Mouse (Mus musculus): Measurements from ENCODE around the gene Lsamp.
"Not testable (repeated sequence)": the region's sequence is repeated elsewhere in the genome, so short reads cannot be mapped to it uniquely, and the experiment has no call there.

Gene Lsamp

DNA sequence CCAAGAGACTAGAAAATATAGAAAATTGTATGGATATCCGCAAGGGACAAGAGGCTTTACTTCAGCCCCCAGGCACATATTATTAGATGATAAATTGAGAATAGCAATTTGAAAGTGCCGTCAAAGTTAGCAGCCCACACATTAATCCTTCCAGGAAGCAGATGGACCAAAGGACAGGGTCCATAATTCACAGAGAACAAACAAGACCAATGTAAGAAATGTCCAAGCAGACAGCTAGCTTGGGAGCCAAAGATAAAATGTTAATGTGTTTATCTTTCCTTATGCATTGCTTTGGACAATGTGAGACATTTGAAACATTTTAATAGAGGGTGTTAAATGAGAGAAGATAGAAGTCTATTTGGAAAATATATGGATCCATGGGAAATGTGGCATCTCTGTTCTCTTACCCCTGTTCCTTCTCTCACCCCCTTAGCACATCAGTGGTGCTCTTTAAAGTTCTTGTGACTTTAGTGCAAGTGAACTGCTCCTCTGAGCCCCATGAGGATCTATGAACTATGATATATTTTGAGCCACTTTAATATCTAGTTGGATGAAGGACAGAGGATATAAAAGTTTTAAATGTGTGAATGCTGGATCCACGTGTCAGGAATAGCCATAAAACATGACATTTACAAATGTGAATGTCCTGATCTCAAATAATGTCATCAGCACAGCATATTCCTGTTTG, 1952.9 kb downstream of the Lsamp start:
- DNase-seq (ENCODE audit: low spot score), result no peak

DNA sequence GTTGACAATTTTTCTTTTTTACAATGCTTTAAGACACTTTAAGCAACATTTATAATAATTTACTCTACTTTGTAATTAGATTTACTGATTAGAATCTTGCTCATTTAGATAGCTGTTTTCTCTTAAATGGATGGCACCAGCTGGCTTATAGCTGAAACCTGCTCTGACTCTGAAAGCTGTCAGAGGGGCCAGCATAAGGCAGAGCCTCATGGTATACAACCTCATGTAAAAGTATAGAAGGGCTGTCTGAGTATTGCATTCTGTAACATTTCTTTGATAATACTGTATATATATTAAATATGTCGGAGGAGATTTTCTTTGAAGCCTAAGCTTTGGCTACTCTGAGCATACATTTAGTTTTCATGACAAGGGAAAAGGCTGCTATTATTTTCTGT, 1953.4 kb downstream of the Lsamp start:
- DNase-seq (ENCODE audit: low spot score), result no peak

DNA sequence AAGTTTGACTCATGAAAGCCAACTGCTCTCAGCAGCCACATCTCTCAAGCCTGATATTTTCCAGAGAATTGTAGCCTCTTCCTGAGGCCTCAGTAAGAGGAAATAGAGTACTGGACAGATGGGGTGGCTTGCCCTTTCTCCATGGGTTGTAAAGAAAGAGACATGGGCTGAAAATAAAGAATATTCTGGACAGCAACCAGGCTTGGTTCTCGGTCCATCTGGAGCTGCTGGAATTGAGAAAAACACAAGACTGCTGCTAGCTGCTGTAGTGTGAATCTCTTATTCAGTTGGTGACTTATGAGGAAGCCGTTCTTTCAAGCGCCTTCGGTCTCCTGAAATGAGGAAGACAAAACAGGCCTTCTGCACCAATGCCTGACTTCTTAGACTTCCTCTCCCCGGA, 1954.1 kb downstream of the Lsamp start:
- DNase-seq (ENCODE audit: low spot score), result no peak

DNA sequence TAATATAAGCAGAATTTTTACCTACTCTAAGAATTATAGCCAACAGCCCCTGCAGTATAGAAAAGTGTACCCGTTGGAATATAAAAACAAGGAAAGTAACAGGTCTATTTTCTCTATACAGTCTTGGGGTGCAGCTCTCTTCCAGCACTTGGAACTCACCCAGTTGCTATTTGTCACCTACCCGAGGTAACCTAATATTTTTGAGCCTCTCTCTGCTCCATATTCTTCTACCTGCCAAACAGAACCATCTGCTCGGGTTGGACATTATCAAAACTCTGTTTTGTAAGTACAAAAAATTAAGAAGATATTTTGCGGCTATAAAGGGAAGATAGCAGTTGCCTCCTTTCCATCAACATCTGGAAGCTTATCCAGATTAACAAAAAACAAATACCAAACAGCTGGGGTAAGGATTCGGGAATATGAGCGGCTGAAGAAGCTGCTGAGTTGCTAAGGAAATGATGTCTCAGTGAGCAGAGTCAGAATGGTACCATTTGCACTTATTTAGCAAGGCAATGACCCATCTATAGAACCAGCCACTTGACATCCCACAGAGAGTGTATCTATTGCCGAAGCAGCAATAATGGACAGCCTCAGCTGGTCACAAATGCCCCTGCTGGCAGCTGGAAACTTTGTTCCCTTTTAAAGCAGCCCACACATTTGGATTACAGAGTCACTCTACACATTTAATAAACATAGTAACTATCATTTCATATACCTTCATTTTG, 1957.6 kb downstream of the Lsamp start:
- no peak for DNase-seq (ENCODE audit: low spot score)

DNA sequence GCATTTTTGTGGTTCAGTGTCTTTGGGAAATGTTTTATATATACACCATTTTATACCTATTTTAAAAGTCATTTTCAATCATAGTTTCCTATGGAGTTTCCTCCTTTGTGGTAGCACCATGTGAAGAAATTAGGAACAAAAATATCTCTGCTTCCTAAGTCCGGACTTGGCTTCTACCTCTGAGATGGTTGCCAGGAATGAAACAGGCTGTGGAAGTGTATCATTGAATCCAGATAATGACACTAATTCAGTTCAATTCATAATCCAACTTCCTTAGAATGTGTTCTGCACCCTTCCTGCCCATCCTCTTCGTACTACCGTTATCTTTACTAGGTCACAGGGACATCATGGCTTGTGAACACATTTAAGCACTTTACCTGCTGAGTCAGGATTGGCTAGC, 1973.7 kb downstream of the Lsamp start:
- no peak for DNase-seq (ENCODE audit: low spot score)

DNA sequence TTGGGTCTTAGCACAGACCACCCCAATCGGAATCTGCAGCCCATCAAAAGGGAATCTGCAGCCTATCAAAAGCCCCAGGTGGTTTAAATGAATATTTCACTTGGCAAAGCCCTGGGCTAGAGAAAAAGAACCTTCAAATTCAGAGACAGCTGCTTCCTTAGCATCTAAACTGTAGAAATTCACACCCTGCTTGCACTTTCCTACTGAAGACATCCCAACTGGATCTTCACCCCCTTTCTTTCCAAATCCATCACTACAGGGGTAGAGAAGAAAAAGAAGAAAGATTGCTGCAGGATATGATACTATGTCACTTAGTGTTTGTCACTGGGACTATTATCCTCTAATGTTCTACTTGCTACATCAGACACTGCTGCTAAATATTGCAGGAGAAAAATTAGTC, 1981.5 kb downstream of the Lsamp start:
- DNase-seq (ENCODE audit: low spot score), result no peak

DNA sequence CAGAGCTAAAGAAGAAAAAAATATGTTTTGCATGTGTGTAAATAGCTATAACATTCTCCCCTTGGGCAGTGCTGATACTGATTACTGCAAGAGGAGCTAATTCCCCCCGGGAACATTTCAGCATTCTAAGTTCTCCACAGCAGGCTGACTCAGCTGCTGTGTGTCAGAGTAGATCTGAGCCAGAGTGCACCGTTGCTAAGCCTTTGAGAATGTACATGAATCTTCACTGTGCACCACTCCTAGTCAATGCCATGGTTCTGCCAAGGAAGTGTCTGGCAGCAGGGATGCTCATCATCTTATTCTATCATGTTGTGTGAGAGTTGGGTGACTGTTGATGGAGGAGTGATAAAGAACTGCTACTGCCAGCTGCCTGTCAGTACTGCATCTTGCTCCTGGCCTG, 1985.1 kb downstream of the Lsamp start:
- no peak for DNase-seq (ENCODE audit: low spot score)

DNA sequence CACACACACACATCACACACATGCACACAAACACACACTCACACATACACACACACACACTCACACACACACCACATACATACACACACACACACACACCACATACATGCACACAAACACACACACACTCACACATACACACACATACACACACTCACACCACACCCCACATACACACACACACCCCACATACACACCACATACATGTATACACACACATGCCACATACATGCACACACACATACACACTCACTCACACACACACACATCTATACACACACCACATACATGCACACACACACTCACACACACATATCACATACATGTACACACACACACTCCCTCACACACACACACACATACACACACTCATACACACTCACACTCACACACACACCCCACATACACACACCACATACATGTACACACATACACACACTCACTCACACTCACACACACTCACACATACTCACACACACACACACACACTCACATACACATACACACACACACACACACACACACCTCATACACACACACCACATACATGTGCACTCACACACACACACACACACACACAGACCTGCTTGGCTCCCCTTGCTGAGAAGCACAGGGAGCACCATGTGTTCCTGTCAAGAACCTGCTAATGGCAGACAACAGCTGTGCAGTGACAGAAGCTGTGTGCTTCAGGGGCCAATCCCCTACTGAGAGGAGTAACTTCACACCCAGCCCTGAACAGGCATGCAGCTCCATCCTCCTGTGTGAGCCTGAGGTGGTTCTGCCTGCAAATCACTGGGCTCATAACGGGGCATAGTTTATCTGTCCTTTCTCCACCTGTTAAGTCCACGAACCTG, 1990.9 kb downstream of the Lsamp start:
- no peak for DNase-seq (ENCODE audit: low spot score)

DNA sequence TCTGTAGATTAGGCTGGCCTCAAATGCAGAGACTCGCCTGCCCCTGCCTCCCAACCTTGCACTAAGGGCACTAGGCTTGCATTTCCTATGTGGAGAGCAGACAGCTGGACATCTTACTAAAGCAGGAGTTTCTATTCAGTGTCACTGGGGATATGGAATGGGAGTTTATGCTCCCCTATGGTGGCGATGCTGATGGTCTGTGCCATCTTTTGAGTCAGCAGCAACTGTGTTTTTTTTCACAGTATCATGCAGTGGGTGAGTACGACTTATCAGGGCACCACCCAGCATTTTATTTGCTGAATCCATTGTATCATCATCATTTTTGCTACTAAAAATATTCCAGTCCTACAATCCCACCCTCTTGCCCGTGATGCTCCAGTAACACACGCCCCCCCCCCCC, 1992.7 kb downstream of the Lsamp start:
- DNase-seq (ENCODE audit: low spot score), result no peak

DNA sequence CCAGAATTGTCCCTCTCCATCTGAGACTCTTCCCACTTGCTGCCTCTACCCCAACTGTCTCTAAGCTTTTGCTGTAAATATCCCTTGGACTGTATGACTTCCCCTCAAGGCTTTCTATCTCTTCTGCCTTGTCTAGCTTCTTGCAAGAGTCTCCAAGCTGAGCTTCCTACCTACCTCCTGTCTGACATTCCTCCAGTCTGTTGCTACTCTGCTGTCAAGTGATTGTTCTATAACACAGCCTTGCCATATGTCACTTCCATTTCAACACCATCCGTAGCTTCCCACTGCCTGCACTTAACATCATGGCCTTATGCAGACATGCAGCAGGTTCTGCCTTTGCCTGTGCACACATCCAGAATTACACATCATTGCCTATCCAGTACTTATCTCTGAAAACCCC, 2012.8 kb downstream of the Lsamp start:
- DNase-seq (ENCODE audit: low spot score), result no peak

DNA sequence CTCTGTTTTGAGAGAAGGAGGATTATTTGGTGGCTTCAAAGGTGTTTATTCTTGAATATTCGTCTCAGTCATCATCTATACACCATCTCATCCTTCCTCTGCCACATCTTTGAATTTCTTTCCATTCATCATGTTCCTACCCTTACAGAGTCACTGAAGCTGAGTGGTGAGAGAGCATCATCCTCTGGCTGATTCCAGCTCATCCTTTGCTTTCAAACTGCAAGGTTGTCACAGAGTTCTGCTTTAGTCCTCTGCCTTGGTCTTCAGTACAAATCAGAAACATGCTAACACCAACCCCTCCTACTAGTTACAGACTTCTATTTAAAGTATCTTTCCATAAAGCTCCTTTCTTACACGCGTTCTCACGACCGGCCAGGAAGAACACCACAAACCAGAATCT, 2018.8 kb downstream of the Lsamp start:
- DNase-seq (ENCODE audit: low spot score), result no peak

DNA sequence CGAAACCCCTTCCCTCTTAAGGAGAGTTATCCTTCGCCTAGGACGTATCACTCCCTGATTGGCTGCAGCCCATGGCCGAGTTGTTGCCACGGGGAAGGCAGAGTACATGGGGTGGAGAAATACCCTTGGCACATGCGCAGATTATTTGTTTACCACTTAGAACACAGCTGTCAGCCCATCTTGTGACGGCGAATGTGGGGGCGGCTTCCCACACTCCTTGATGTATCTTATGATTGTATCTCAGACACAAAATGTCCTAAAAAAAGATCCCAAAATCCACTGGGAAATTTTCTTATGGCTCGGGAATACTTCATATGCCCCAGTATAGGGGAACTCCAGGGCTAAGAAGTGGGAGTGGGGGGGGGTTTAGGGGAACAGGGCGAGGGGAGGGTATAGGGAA, 2019.3 kb downstream of the Lsamp start:
- DNase-seq (ENCODE audit: low spot score), result not testable (repeated sequence)

DNA sequence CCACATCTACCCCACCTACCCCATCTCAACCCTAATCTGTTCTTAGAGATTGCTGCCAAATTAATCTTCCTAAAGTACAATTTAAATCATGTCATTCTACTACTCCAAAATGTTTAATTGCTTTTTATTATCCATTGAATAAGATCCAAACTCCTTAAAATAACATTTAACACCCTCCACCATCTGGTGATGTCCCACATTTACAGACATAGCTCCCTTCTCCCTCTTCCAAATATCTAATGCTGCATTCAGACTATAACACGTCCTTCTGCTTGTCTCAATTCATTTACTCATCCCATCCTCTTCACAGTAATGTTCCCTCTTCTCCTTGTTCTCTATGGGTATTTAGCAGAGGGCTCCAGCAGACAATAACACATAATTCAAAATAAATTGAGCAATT, 2020.0 kb downstream of the Lsamp start:
- DNase-seq (ENCODE audit: low spot score), result no peak

DNA sequence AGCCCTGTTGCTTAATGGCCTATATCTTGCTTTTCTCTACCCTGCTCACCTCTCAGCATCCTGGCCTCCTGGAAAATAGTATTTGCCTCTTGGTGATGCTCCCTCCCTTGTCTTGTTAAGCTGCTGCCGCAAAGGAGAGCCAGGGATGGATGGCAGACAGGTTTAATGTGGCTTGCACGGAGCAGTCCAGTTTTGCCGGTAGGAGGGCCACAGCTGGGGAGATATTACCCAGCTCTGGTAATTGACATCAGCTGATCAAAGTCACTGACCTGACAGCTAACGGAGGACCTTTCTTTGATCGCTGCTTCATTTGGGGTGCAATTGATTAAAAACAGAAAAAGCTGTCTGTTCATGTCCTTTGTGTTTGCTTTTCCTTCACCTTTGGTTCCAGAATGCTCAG, 2030.8 kb downstream of the Lsamp start:
- DNase-seq (ENCODE audit: low spot score), result no peak

DNA sequence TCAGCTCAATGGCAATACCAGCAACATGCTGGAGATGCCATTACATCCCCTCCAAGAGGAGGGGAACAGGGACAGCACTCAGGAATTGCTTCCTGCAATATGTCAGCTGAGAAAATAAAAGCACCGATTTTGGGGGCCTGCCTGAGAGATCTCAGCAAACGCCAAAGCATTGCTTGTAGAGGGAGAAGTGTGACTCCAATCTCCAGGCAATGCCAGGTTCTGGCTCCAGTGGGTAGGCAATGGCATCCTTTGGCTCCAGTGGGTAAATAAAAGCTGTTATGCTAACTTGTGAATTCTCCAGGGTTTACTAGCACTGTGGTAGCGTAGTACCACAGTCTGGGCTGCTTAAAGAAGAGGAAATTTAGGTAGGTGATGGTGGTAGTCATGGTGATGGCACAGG, 2031.3 kb downstream of the Lsamp start:
- no peak for DNase-seq (ENCODE audit: low spot score)

DNA sequence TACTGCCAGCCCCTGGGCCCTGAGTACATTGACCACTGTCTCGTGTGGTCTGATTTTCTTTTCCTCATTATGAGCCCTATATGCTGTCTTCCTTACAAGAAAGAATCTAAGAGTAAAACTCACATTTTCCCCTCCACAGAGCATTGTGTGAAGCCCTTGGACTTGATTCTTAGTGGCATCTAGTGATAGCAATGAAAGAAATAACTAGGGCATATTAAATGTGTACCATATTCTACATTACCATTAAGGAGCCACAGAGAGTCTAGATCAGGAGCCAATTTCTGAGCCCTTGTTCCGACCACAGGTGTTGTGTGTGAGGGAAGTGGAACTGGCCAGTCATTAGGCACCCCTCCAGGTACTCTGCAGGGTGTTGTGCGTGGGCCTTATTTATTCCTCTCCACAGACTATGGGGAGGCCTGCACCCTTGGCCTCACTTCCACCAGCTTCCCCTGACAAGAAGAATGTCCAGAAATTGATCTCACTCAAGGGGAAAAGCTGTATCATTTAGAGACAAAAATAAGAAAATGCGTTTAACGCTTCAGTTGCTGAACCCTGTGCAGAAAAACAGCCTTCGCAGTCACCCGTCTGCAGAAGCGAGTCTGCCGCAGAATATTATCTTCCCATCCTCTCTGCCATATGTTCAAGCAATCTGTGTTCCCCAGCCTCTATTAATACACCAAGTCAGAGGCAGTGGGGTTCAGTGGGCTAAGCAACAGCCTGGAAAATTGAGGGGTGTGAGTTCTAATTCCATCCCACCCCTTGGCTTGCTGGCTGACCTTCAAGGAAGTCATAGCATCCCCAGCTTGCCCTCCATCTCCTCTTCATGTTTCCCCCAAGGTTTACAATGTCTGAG, 2032.9 kb downstream of the Lsamp start:
- no peak for DNase-seq (ENCODE audit: low spot score)

DNA sequence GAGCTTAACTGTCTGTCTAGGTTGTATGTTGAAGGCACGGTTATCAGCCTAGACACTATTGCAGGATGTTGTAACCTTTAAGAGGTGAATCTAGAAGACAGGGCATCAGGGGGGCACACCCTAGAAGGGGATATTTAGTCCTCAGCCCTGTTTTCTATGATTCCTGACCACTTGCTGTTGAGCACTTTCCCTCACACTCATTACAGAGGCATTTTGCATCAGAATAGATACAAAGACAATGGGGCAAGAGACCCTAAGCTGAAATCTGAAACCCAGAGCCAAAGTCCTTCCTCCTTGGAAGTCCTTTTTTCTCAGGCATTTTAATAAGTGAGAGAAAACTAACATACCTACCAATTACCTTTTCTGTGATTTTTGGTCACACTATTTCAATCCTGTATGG, 2038.4 kb downstream of the Lsamp start:
- no peak for DNase-seq (ENCODE audit: low spot score)

DNA sequence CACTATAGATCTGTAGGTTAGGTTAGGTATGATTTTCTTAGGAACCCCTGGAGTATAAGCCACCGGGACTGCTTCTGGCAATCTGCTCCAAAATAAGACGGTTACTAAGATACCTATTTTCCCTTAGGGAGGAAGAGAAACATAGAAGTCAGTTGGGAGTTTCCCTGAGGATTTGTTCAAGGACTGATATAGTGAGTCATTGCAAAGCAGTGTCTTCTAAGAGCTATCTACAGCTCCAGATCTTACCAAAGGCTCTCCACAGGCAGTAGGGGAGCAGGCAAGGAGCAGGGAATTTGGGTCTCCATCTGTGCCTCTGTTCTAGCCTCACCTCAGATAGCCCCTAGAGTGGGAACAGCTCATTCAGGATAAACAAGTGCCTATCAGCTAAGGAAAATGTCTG, 2047.9 kb downstream of the Lsamp start:
- no peak for DNase-seq (ENCODE audit: low spot score)

DNA sequence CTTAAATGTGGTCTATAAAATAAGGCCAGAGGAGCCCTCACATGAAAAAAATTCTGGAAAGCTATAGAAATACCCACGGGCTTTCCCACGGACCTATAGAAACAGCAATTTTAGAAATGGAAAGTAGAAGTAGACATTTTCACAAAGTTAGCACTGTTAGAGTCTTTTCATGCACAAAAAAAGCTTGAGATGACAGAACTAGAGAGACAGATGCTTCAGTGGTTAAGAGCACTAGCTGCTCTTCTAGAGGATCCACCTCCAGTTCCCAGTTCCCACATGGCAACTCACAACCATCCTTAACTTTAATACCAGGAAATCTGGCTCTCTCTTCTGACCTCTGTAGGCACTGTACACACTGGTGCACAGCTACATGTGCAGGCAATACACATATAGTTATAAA, 2049.3 kb downstream of the Lsamp start:
- no peak for DNase-seq (ENCODE audit: low spot score)

DNA sequence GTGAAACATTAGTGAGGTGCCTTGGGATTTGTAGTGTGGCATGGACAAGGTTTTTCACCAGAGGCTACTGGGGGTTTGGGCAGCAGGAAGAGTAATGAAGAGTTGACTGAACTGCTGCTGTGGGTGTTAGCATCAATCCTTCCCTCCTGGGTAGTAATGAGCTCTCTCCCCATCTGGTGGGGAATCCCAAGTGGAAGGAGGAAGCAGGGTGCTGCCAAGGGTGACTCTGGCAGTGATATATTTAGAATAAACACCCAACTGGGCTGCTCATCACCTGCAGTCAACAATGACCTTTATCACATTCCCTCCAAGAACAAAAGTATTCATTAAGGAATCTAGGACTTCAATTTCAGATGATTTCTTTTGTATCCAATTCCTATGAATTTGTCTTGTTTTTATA, 2064.0 kb downstream of the Lsamp start:
- DNase-seq (ENCODE audit: low spot score), result no peak

DNA sequence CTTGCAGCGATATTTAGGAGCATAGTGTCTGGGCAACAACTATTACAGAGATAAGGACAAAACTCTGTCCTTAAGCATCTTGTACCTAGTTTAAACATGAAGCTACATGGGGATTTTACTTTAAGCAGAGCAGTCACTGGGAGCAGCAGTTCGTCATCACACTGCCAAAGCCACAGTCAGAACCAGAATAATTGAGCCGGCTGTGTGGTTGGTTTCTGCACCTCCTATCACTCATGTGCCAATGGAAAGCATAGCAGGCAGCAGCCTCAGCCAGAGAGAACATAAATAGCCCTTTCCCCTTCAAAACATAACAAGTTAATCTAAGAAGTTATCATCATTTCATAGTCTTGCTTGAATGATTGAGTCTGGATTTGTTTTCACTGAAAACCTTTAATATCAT, 2075.8 kb downstream of the Lsamp start:
- no peak for DNase-seq (ENCODE audit: low spot score)

DNA sequence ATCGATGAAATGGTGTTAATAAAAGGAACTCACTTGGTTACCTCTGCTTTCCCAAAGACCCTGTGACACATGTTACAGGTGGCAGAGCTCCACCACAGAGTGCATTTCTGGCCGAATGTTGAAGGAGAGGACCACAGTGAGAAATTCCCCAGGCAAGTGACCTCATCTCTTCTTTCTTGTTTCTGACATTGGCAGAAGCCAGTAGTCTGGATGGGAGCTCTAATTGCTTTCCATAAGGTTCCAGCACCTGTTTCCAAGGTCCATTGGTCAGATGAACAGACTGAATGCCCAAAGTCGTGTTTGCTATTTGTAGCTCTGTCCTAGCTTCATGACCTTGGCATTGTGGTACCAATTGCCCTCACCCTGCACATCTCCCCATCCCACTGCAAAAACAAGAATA, 2090.2 kb downstream of the Lsamp start:
- no peak for DNase-seq (ENCODE audit: low spot score)

Measured in ovary, adult 18-20 months (tissue).